Mouse (Mus musculus) c-Kit-positive CD71-positive TER-119-positive erythroid progenitor cells, embryonic 14.5 days (primary cell): ENCODE results near the gene Ciart.
A peak's percentile ranks its signal among the peaks of the same experiment; 100 is the strongest.
"Not testable (repeated sequence)": the region's sequence is repeated elsewhere in the genome, so short reads cannot be mapped to it uniquely, and the experiment has no call there.

Source experiments
- DNase-seq: peaks from one replicate; pipeline ENCODE4 v3.0.0-alpha.2; 2013; ENCODE audit warnings: low spot score

Gene Ciart

GRCm38 (mm10) chr3:95865050-95865449, 17.0 kb downstream of the Ciart start:
- no peak for DNase-seq

GRCm38 (mm10) chr3:95863578-95863977, 18.5 kb downstream of the Ciart start:
- DNase-seq = no peak

GRCm38 (mm10) chr3:95861796-95862195, 20.3 kb downstream of the Ciart start:
- DNase-seq = peak; percentile 90

GRCm38 (mm10) chr3:95861216-95861615, 20.8 kb downstream of the Ciart start:
- no peak for DNase-seq

- no peak for DNase-seq
These were observed 21.7 kb downstream of the Ciart start for GRCm38 (mm10) chr3:95860323-95860722.

- DNase-seq = not testable (repeated sequence)
These were observed 23.8 kb downstream of the Ciart start for GRCm38 (mm10) chr3:95858278-95858677.

GRCm38 (mm10) chr3:95857050-95857449, 25.0 kb downstream of the Ciart start:
- DNase-seq = not testable (repeated sequence)

GRCm38 (mm10) chr3:95856115-95856514, 25.9 kb downstream of the Ciart start:
- DNase-seq = no peak

GRCm38 (mm10) chr3:95855502-95856089, 26.5 kb downstream of the Ciart start, which contains the start of gene Prpf3:
TSS of gene Prpf3 (minus strand) at chr3:95855885.
- peak; percentile 90 for DNase-seq

GRCm38 (mm10) chr3:95851317-95851716, 30.7 kb downstream of the Ciart start:
- no peak for DNase-seq

GRCm38 (mm10) chr3:95850611-95851010, 31.4 kb downstream of the Ciart start:
- DNase-seq = no peak

- DNase-seq = no peak
These were observed 39.4 kb downstream of the Ciart start for GRCm38 (mm10) chr3:95842503-95843214.

GRCm38 (mm10) chr3:95839250-95839649, 42.8 kb downstream of the Ciart start:
- DNase-seq = no peak

GRCm38 (mm10) chr3:95829053-95829452, 53.0 kb downstream of the Ciart start:
- no peak for DNase-seq
